Mouse (Mus musculus): ENCODE results near the gene Prdm13.

Prdm13 gene

DNA sequence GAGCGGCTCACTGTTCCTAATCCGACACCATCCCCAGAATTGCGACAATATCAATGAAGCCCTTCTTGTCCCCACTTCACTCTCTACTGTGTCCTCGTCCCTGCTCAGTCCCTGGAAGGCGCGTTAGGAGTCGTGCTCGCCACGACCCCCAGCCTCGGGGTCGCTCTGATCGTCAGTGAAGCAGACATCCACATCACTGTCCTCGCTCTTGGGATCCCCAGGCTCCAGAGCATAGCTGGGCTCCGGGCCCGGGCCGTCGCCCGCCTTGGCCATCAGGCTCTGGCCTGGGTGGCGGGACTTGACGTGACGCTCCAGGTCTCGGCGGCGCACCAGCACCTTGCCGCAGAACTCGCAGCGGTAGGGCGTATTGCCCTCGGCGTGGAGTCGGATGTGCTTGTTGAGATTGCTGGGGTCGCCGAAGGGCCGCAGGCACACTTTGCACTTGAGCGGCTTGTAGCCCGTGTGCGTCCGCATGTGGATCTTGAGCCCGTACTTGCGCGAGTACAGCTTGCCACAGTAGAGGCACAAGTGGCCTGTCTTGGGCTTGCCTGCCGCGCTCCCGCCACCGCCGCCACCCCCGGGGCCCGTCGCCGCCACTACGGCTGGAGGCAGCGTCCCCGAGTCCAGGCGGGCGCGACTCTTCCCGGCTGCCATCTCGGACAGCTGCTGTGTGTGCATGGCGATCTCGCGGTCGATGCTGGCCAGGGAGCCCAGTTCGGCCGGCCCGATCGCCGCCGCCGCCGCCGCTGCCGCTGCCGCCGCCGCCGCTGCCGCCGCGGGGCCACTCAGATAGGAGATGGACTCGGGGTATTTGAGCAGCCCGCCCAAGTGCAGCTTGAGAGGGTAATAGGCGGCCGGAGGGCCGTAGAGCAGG is 7.4 kb downstream of the Prdm13 start:
- no peak for DNase-seq (ENCODE audit: low spot score in 2 of 2)

DNA sequence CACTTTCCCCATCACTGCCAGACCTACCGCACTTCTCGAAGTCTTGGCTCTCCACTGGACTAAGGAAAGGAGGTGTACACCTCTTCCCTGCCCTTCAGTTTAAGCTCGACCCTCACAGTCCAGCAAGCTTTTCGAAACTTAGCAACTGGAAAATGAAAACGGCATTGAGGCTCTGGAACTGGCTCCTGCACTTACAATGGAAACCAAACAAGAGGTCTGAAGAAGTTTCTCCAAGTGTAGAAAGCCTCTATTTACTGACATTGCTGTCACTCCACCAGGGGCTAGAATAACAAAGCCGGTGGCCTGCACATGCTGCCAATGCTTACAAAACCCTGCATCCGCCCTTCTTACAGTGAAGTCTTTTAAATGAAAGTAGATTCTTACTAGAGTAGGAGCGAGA is 11.1 kb downstream of the Prdm13 start:
- DNase-seq (ENCODE audit: low spot score in 2 of 2): no peak

DNA sequence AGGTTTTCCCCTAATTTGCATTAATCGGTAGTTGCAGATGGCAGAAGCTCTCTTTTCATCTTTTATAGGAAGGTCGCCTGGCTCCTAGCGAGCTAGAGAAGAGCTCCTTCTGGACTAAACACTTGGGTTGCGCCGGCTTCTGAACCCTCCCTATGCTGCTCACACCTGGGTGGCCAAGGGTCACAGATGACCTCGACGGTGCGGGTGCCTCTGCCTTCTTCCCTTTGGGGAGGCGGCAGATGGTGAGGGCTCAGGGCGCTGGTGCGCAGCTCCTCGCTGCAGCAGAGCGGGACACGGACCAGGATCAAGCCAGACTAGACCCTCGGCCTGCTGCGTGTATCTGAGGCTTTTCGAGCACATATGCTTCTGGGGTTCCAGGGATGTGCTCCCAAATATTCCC is 11.7 kb downstream of the Prdm13 start:
- no peak for DNase-seq (ENCODE audit: low spot score in 2 of 2)

DNA sequence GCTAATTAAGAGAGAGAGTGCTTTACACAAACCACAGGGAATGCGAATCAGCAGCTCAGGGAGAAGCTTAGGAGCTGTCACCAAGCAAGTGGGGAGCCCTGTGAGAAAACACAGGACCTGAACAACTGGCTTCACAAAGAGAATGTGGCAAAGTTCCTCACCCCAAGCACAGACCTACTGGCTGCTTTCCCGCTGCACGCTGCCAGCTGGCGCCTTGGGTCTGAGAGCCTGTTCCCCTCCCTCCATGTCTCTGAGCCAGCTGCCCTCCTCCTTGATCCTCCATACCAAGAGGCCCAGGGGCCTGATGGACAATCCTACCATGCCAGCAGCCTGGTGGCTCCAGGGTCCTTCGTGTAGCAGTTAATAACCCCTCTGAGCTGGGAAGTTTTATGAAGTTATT is 19.8 kb downstream of the Prdm13 start:
- DNase-seq (ENCODE audit: low spot score in 2 of 2): no peak

DNA sequence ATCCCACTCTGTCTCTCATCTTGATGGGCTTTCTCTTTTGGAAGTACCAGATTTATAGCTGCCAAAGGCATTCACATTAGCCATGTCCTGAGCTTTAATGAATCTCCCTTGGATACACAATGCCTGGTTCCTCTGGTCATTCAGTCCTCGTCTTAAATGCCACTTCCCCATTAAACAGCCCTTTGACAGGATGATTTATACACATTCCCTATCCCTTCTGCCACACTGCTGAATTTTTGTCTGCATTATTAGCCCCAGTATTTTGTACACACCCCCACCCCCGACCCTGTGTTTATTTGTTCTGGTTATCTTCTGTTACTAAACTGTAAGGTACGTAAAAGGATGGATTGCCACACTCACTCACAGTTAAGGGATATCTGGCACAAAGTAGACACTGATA is 27.6 kb downstream of the Prdm13 start:
- no peak for DNase-seq (ENCODE audit: low spot score in 2 of 2)

DNA sequence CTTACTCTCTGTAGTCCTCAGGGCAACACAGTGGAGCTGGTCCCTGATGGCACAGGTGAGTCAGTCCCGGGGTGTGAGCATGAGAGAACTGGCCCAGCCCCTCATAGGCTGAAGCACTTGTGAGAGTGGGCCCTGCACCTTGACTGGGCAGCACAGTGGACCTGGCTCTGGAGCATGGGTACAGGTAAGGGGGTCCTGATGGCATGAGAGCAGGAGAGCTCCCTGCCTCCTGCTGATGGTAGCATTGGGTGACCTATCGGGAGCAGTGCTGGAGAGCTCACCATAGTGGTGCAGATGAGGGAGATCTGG is 56.5 kb downstream of the Prdm13 start:
- no peak for DNase-seq (ENCODE audit: low spot score in 2 of 2)

- no peak for DNase-seq (ENCODE audit: low spot score in 2 of 2)
These were observed 57.1 kb downstream of the Prdm13 start for GRCm38 (mm10) chr4:21628367-21629274.

Measured in frontal cortex, postnatal 36 days (tissue).